Comparison of ENCODE assay signal across 8 mouse cellular contexts in genomic region chr2:152375652-152376344, GRCm38 (mm10). TPM values are rescaled to one million over a fixed set of nuclear protein-coding genes. Genes with fewer than 3 reads are reported as not detected.
DNase-seq lines count a peak whose midpoint lies in the region; ATAC-seq and TF ChIP-seq lines count a peak whose summit lies in the region.

No protein-coding gene starts in this region.

- H3K9me3 ChIP-seq in heart, embryonic 16.5 days (replicated peaks; ENCODE audit: control insufficient read depth, low read length): no peaks in the 10 kb centered on the region
- H3K9me3 ChIP-seq in embryonic facial prominence, embryonic 13.5 days: no peaks in the 10 kb centered on the region

- H3K4me3 ChIP-seq in heart, embryonic 16.5 days (ENCODE audit: low read length): no peak overlapping the region
- peak overlapping the region; percentile 24 for H3K4me3 ChIP-seq in embryonic facial prominence, embryonic 13.5 days
- peak overlapping the region; percentile 42 for H3K4me3 ChIP-seq in left cerebral cortex, adult 2 months

- TF ChIP-seq CTCF in left cerebral cortex, adult 2 months (IDR thresholded peaks at IDR 0.05): no peak

- peak overlapping the region; percentile 19; the same call in 1 of the 2 replicates for H3K9ac ChIP-seq in heart, embryonic 16.5 days (ENCODE audit: low read length)
- peak overlapping the region; percentile 49 for H3K9ac ChIP-seq in embryonic facial prominence, embryonic 13.5 days

- no peak overlapping the region for H3K27ac ChIP-seq in heart, embryonic 16.5 days (ENCODE audit: low read length)
- H3K27ac ChIP-seq in embryonic facial prominence, embryonic 13.5 days: no peak overlapping the region
- peak overlapping the region; percentile 3; the same call in 1 of the 2 replicates for H3K27ac ChIP-seq in left cerebral cortex, adult 2 months

- no peak for ATAC-seq in heart, embryonic 16.5 days (replicated peaks; ENCODE audit: extremely low read depth, insufficient read depth, low FRiP score)
- 0 out of 2 replicates have a peak, but pooled peaks have one; percentile 40 for ATAC-seq in embryonic facial prominence, embryonic 13.5 days (ENCODE audit: insufficient number of reproducible peaks, insufficient read depth, low FRiP score, low TSS enrichment, low read depth)
- no peak for ATAC-seq in erythroid progenitor cell, adult 5-6 weeks (replicated peaks; ENCODE audit: low FRiP score, poor library complexity, severe bottlenecking)

- 8% methylated on average over 21 of the region's 21 CpGs for WGBS in heart, embryonic 16.5 days
- WGBS in embryonic facial prominence, embryonic 13.5 days: 6% methylated on average over 21 of the region's 21 CpGs

- H3K4me2 ChIP-seq in heart, embryonic 16.5 days (ENCODE audit: low read depth, low read length): peak overlapping the region; percentile 9
- H3K4me2 ChIP-seq in embryonic facial prominence, embryonic 13.5 days: peak overlapping the region; percentile 53

- H3K27me3 ChIP-seq in heart, embryonic 16.5 days (ENCODE audit: control insufficient read depth, insufficient read depth, low read length): peaks cover 13% of the 10 kb centered on the region
- H3K27me3 ChIP-seq in embryonic facial prominence, embryonic 13.5 days: peaks cover 26% of the 10 kb centered on the region

- intact Hi-C loops in left cerebral cortex, adult 2 months (cut with DNase I): no loop called here

- no peaks in the 10 kb centered on the region for H3K36me3 ChIP-seq in heart, embryonic 16.5 days (ENCODE audit: control insufficient read depth, insufficient read depth)
- no peaks in the 10 kb centered on the region for H3K36me3 ChIP-seq in embryonic facial prominence, embryonic 13.5 days

- H3K4me1 ChIP-seq in heart, embryonic 16.5 days (ENCODE audit: control insufficient read depth, insufficient read depth, low read length): peaks cover 7% of the 10 kb centered on the region
- H3K4me1 ChIP-seq in embryonic facial prominence, embryonic 13.5 days: peaks cover 17% of the 10 kb centered on the region

- DNase-seq in heart, postnatal 4 days: no peak
- peak; percentile 43 to 73 for DNase-seq in left cerebral cortex, adult 2 months (ENCODE audit: extremely low spot score in 1 of 2, low spot score in 2 of 2)
- DNase-seq in retina, embryonic 14.5 days (ENCODE audit: low spot score): peak; percentile 80
- no peak for DNase-seq in thymus, postnatal 25 days
- DNase-seq in thymus, postnatal 10 days (ENCODE audit: low spot score in 2 of 2): no peak

RNA-seq across cellular contexts. Expression of gene Nrsn2, which starts 0.6 kb away (rescaled TPM):
- 1.2 and 1.3 TPM in 2 replicates for polyA plus RNA-seq in heart, embryonic 16.5 days (2015; fragmentation: Nextera tagmentation; extraction: Ambion mirVana)
- total RNA-seq in heart, postnatal 4 days (2021): not detected
- 2.1 and 2.3 TPM in 2 replicates for polyA plus RNA-seq in embryonic facial prominence, embryonic 13.5 days (2015; fragmentation: Nextera tagmentation; extraction: Ambion mirVana)
- total RNA-seq in left cerebral cortex, adult 2 months (2021): 10 to 100 TPM; 74.6 to 90.8 TPM
- total RNA-seq in erythroid progenitor cell, adult 5-6 weeks (2015; ENCODE audit: low replicate concordance): not detected in 2 replicates
- not detected in 2 replicates for total RNA-seq in erythroid progenitor cell, adult 5-6 weeks (2017; ENCODE audit: low replicate concordance)

RNA-seq across cellular contexts. Expression of gene Sox12, which starts 22.1 kb away (rescaled TPM):
- polyA plus RNA-seq in heart, embryonic 16.5 days (2015; fragmentation: Nextera tagmentation; extraction: Ambion mirVana): 5.4 and 7.3 TPM in 2 replicates
- 10 to 100 TPM; 42.3 to 42.6 TPM for total RNA-seq in heart, postnatal 4 days (2021)
- polyA plus RNA-seq in embryonic facial prominence, embryonic 13.5 days (2015; fragmentation: Nextera tagmentation; extraction: Ambion mirVana): 13.1 and 13.2 TPM in 2 replicates
- total RNA-seq in left cerebral cortex, adult 2 months (2021): 10 to 100 TPM; 12.8 to 15.7 TPM
- total RNA-seq in erythroid progenitor cell, adult 5-6 weeks (2015; ENCODE audit: low replicate concordance): 4.0 and 4.2 TPM in 2 replicates
- total RNA-seq in erythroid progenitor cell, adult 5-6 weeks (2017; ENCODE audit: low replicate concordance): 0.39 and 0.83 TPM in 2 replicates

RNA-seq across cellular contexts. Expression of gene Trib3, which starts 32.0 kb away (rescaled TPM):
- polyA plus RNA-seq in heart, embryonic 16.5 days (2015; fragmentation: Nextera tagmentation; extraction: Ambion mirVana): 3.3 and 3.8 TPM in 2 replicates
- total RNA-seq in heart, postnatal 4 days (2021): 1 to 10 TPM; 2.9 TPM
- polyA plus RNA-seq in embryonic facial prominence, embryonic 13.5 days (2015; fragmentation: Nextera tagmentation; extraction: Ambion mirVana): 2.8 and 2.9 TPM in 2 replicates
- total RNA-seq in left cerebral cortex, adult 2 months (2021): 1 to 10 TPM in 1 of 2 experiments, under 1 TPM in 1; 0.84 to 1.1 TPM
- total RNA-seq in erythroid progenitor cell, adult 5-6 weeks (2015; ENCODE audit: low replicate concordance): not detected in 2 replicates
- total RNA-seq in erythroid progenitor cell, adult 5-6 weeks (2017; ENCODE audit: low replicate concordance): 3.1 TPM in 1 of 2 replicates, not detected in the other

RNA-seq across cellular contexts. Expression of gene Zcchc3, which starts 39.0 kb away (rescaled TPM):
- 24.3 and 26.0 TPM in 2 replicates for polyA plus RNA-seq in heart, embryonic 16.5 days (2015; fragmentation: Nextera tagmentation; extraction: Ambion mirVana)
- 10 to 100 TPM; 24.9 to 27.4 TPM for total RNA-seq in heart, postnatal 4 days (2021)
- 44.1 and 47.8 TPM in 2 replicates for polyA plus RNA-seq in embryonic facial prominence, embryonic 13.5 days (2015; fragmentation: Nextera tagmentation; extraction: Ambion mirVana)
- 1 to 10 TPM; 8.5 to 9.9 TPM for total RNA-seq in left cerebral cortex, adult 2 months (2021)
- total RNA-seq in erythroid progenitor cell, adult 5-6 weeks (2015; ENCODE audit: low replicate concordance): 6.8 and 9.6 TPM in 2 replicates
- 4.9 and 5.4 TPM in 2 replicates for total RNA-seq in erythroid progenitor cell, adult 5-6 weeks (2017; ENCODE audit: low replicate concordance)

RNA-seq across cellular contexts. Expression of gene 6820408C15Rik, which starts 39.6 kb away (rescaled TPM):
- 3.5 TPM in 2 replicates for polyA plus RNA-seq in heart, embryonic 16.5 days (2015; fragmentation: Nextera tagmentation; extraction: Ambion mirVana)
- total RNA-seq in heart, postnatal 4 days (2021): 1 to 10 TPM; 3.8 to 4.0 TPM
- 0.25 and 0.44 TPM in 2 replicates for polyA plus RNA-seq in embryonic facial prominence, embryonic 13.5 days (2015; fragmentation: Nextera tagmentation; extraction: Ambion mirVana)
- 1 to 10 TPM; 2.4 to 3.0 TPM for total RNA-seq in left cerebral cortex, adult 2 months (2021)
- total RNA-seq in erythroid progenitor cell, adult 5-6 weeks (2015; ENCODE audit: low replicate concordance): not detected in 2 replicates
- 1.0 TPM in 1 of 2 replicates, not detected in the other for total RNA-seq in erythroid progenitor cell, adult 5-6 weeks (2017; ENCODE audit: low replicate concordance)

Comparison
In these comparisons a context has a peak if more than half of its experiments do, and no peak if none do; other contexts are left out.
1. DNase-seq: peak in left cerebral cortex, adult 2 months (2 of 2) and retina, embryonic 14.5 days (single experiment); none in heart, postnatal 4 days (single experiment), thymus, postnatal 25 days (single experiment) and thymus, postnatal 10 days (0 of 2).
2. RNA of gene Nrsn2, which starts 0.6 kb away (total RNA-seq): 74.6 to 90.8 TPM in left cerebral cortex, adult 2 months; not detected in heart, postnatal 4 days and not detected in erythroid progenitor cell, adult 5-6 weeks; every median in the first group is over 10 times any median in the second.